Mouse (Mus musculus) spleen, postnatal 4 days (tissue): ENCODE data around the gene Cdh11.
"Not testable (repeated sequence)": the region's sequence is repeated elsewhere in the genome, so short reads cannot be mapped to it uniquely, and the experiment has no call there.

Experiments used
- DNase-seq, 2 experiments: peaks; one replicate each; pipeline ENCODE4 v3.0.0; 2022; ENCODE audit warnings: low spot score in 2 of 2

Cdh11 gene

GRCm38 (mm10) chr8:102715956-102716355 is 69.5 kb downstream of the Cdh11 start:
- DNase-seq: no peak

- no peak for DNase-seq
These were observed 78.1 kb downstream of the Cdh11 start for GRCm38 (mm10) chr8:102707305-102707704.

- no peak for DNase-seq
These were observed 80.0 kb downstream of the Cdh11 start for GRCm38 (mm10) chr8:102705376-102705905.

- DNase-seq: no peak
These were observed 85.2 kb downstream of the Cdh11 start for GRCm38 (mm10) chr8:102700245-102700644.

- DNase-seq: no peak
These were observed 87.1 kb downstream of the Cdh11 start for GRCm38 (mm10) chr8:102698232-102698837.

GRCm38 (mm10) chr8:102693465-102693864 is 92.0 kb downstream of the Cdh11 start:
- DNase-seq: no peak

- not testable (repeated sequence) for DNase-seq
These were observed 100.0 kb downstream of the Cdh11 start for GRCm38 (mm10) chr8:102685491-102685890.

- no peak for DNase-seq
These were observed 100.4 kb downstream of the Cdh11 start for GRCm38 (mm10) chr8:102685023-102685422.

- DNase-seq: no peak
These were observed 108.3 kb downstream of the Cdh11 start for GRCm38 (mm10) chr8:102677148-102677547.

- not testable (repeated sequence) for DNase-seq
These were observed 120.9 kb downstream of the Cdh11 start for GRCm38 (mm10) chr8:102664561-102664960.

GRCm38 (mm10) chr8:102656529-102656928 is 128.9 kb downstream of the Cdh11 start:
- DNase-seq: no peak

GRCm38 (mm10) chr8:102651964-102652363 is 133.5 kb downstream of the Cdh11 start:
- DNase-seq: no peak

- DNase-seq: no peak
These were observed 158.3 kb downstream of the Cdh11 start for GRCm38 (mm10) chr8:102627151-102627550.

- DNase-seq: no peak
These were observed 173.3 kb downstream of the Cdh11 start for GRCm38 (mm10) chr8:102612146-102612545.

- DNase-seq: no peak
These were observed 184.1 kb downstream of the Cdh11 start for GRCm38 (mm10) chr8:102601327-102601726.

- DNase-seq: peak in 1 of 2 experiments; percentile 20
These were observed 188.9 kb downstream of the Cdh11 start for GRCm38 (mm10) chr8:102596523-102596922.

GRCm38 (mm10) chr8:102593899-102594298 is 191.5 kb downstream of the Cdh11 start:
- DNase-seq: no peak
